Mouse (Mus musculus): ENCODE data around the gene Lad1. TPM values are rescaled to one million over a fixed set of nuclear protein-coding genes. Genes with fewer than 3 reads are reported as not detected.

Gene Lad1
- polyA plus RNA-seq (2014; fragmentation: Illumina TruSeq; extraction: RNeasy Lipid Tissue Mini Kit (QIAGEN cat#74804); ENCODE audit: insufficient read depth, low read depth, low replicate concordance): 3.8 TPM

DNA sequence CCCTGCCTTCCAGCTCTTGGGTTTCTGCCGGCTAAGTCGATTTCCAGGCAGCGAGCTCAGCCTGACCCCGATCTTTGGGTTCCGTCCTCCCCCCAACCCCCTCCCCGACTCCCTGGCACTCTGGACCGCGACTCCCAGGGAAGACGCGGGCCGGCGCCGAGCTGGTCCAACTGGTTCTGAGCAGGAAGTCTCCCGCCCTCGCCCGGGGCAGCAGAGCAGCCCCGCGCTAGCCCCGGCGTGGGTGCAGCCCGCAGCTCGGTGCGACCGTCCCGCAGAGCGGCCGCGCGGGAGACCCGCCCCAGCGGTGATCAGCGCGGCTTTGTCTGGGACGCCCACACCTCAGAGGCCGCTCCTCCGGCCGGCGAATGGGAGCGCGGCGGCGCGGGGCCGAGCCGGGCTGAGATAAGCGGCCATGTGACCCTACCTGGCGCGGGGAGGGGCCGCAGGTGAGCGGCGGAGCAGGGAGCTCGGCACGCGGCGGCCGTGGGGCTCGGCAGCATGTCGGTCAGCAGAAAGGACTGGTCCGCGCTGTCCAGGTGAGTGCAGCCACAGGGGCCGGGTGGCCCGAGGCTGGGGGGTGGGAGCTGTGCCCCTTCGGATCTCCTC lies at the start of gene Lad1:
TSS of gene Lad1 (plus strand) at position 118 of the 606 bp plus-strand sequence.

DNA sequence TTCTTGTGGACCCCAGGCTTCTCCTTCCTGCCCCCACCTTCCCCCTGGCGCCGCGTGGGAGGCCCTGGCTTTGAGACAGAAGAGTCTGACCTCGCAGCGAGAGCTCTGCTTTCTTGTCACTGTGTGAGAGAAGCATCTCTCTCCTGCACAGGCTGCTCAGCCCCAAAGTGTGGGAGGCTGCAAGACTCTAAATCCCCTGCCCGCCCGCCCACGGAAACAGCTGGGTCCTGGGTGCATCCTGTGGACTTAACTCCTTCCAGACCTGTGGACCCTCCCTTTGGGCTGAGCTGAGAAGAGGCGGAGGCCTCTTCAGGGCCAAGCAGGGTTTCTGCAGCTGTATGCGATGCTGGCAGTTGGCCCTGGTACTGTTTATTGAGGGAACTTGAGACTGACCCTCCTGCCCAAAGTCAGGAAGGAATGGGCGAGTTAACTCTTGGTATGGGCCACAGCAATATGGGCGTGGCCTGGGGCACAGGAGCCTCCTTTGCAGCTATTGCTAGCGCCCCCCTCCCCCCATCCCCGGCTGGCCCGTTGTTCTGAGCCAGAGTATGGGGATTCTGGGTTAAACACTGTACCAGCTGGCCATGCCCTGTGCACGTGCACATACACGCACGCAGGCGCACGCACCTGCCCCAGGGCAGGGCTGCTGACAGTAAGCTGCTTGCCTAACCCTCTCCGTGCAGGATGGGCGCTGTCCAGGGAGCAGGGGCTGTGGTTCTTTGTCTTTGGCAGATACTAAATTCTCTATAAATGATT lies 39.4 kb upstream of the Lad1 start, which contains the start of gene Tnni1:
TSS of gene Tnni1 (plus strand) at position 655 of the 756 bp plus-strand sequence.

DNA sequence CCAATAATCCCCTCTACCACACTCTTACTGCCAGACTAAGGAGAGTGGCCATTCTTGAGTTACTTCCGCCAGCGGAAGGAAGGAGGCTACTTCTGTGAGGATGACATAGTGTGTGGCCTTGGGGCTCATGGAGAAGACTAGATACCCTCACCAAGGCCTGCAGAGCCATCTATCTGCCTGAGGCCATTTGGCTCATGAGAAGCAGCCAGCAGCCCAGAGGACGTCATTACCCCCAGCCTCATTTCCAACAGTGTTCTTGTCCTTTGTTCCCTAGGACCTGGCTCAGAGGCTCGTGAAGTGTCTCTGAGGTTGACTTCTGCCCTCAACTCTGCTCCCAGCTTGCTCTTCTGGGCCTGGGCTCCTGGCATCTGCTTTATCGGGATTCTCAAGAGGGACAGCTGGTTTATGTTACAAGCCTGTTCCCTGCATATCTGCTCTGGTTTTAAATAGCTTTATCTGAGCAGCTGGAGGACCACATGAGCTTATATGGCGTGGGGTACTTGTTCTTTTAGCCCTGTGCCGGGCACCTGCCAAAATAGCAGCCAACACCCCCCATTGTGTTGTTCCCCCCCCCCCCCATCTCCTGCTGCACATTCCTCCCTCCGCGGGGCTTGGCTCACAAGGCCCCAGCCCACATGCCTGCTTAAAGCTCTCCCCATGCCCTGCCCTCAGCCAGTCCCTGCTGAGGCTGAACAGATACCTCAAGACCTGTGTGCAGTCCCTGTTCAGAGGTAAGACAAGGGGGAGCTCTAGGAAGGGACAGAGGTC lies 17.5 kb downstream of the Lad1 start, which contains the start of gene Tnnt2:
TSS of gene Tnnt2 (plus strand) at position 639 of the 768 bp plus-strand sequence.

Other genes with a start within 250 kb of the Lad1 start
- gene Nav1, start 211.3 kb upstream of the Lad1 start, polyA plus RNA-seq (2014; fragmentation: Illumina TruSeq; extraction: RNeasy Lipid Tissue Mini Kit (QIAGEN cat#74804); ENCODE audit: insufficient read depth, low read depth, low replicate concordance): 3.5 TPM
- gene Csrp1, start 98.5 kb upstream of the Lad1 start, polyA plus RNA-seq (2014; fragmentation: Illumina TruSeq; extraction: RNeasy Lipid Tissue Mini Kit (QIAGEN cat#74804); ENCODE audit: insufficient read depth, low read depth, low replicate concordance): 646 TPM
- gene Phlda3, start 52.5 kb upstream of the Lad1 start, polyA plus RNA-seq (2014; fragmentation: Illumina TruSeq; extraction: RNeasy Lipid Tissue Mini Kit (QIAGEN cat#74804); ENCODE audit: insufficient read depth, low read depth, low replicate concordance): 61.4 TPM
- 0.35 TPM for gene Tnni1, start 39.2 kb upstream of the Lad1 start, polyA plus RNA-seq (2014; fragmentation: Illumina TruSeq; extraction: RNeasy Lipid Tissue Mini Kit (QIAGEN cat#74804); ENCODE audit: insufficient read depth, low read depth, low replicate concordance)
- gene Tnnt2, start 17.8 kb downstream of the Lad1 start, polyA plus RNA-seq (2014; fragmentation: Illumina TruSeq; extraction: RNeasy Lipid Tissue Mini Kit (QIAGEN cat#74804); ENCODE audit: insufficient read depth, low read depth, low replicate concordance): 177 TPM
- not detected for gene Pkp1, start 100.6 kb downstream of the Lad1 start, polyA plus RNA-seq (2014; fragmentation: Illumina TruSeq; extraction: RNeasy Lipid Tissue Mini Kit (QIAGEN cat#74804); ENCODE audit: insufficient read depth, low read depth, low replicate concordance)
- not detected for gene Igfn1, start 187.7 kb downstream of the Lad1 start, polyA plus RNA-seq (2014; fragmentation: Illumina TruSeq; extraction: RNeasy Lipid Tissue Mini Kit (QIAGEN cat#74804); ENCODE audit: insufficient read depth, low read depth, low replicate concordance)
- gene Tmem9, start 189.6 kb downstream of the Lad1 start, polyA plus RNA-seq (2014; fragmentation: Illumina TruSeq; extraction: RNeasy Lipid Tissue Mini Kit (QIAGEN cat#74804); ENCODE audit: insufficient read depth, low read depth, low replicate concordance): 36.9 TPM
- gene Ascl5, start 232.2 kb downstream of the Lad1 start, polyA plus RNA-seq (2014; fragmentation: Illumina TruSeq; extraction: RNeasy Lipid Tissue Mini Kit (QIAGEN cat#74804); ENCODE audit: insufficient read depth, low read depth, low replicate concordance): not detected
- gene Cacna1s, start 234.2 kb downstream of the Lad1 start, polyA plus RNA-seq (2014; fragmentation: Illumina TruSeq; extraction: RNeasy Lipid Tissue Mini Kit (QIAGEN cat#74804); ENCODE audit: insufficient read depth, low read depth, low replicate concordance): 4.9 TPM